Mouse (Mus musculus): ENCODE results near the gene Hic1.

GRCm38 (mm10) chr11:75204472-75204871, 35.2 kb upstream of the Hic1 start:
- TF ChIP-seq CTCF (IDR thresholded peaks at IDR 0.05; ENCODE audit: borderline replicate concordance, control insufficient read depth, extremely low read depth, insufficient read depth, low read length, poor library complexity) (no peak), POLR2A (IDR thresholded peaks at IDR 0.05; ENCODE audit: control insufficient read depth, extremely low read depth, insufficient read depth, low read length, poor library complexity) (no peak)
